ENCODE assay signal across 29 mouse cellular contexts in genomic region chr7:19635074-19635827, GRCm38 (mm10). TPM values are rescaled to one million over a fixed set of nuclear protein-coding genes. Genes with fewer than 3 reads are reported as not detected.
"Had no signal": no experiment of that assay in that cellular context is flagged by ENCODE, and none has a peak within 500 bp of the region (broad histone marks: within the 10 kb centered on the region; RNA-seq: fewer than 3 reads in every experiment).

No protein-coding gene starts in this region.

- H3K27ac ChIP-seq: limb, embryonic 12.5 days; limb, embryonic 15.5 days; macrophage; midbrain, embryonic 12.5 days; midbrain, embryonic 15.5 days; neural tube, embryonic 12.5 days; neural tube, embryonic 15.5 days; stomach, postnatal 0 days had no signal

- H3K4me3 ChIP-seq: limb, embryonic 12.5 days; limb, embryonic 15.5 days; midbrain, embryonic 12.5 days; midbrain, embryonic 15.5 days; neural tube, embryonic 12.5 days; neural tube, embryonic 15.5 days had no signal

- H3K4me1 ChIP-seq: limb, embryonic 12.5 days; limb, embryonic 15.5 days; midbrain, embryonic 12.5 days; midbrain, embryonic 15.5 days; neural tube, embryonic 12.5 days; neural tube, embryonic 15.5 days had no signal

- H3K27me3 ChIP-seq: limb, embryonic 12.5 days; limb, embryonic 15.5 days; midbrain, embryonic 12.5 days; midbrain, embryonic 15.5 days; neural tube, embryonic 12.5 days; neural tube, embryonic 15.5 days had no signal

- DNase-seq: kidney, adult 9 months; kidney, postnatal 14 days; kidney, postnatal 4 days; left cerebral cortex, postnatal 4 days; lung, adult 2 months; right cerebral cortex, adult 18-20 months; right cerebral cortex, postnatal 14 days; right cerebral cortex, postnatal 4 days; spleen, adult 18-20 months; thymus, adult 2 months; thymus, postnatal 14 days; thymus, postnatal 4 days had no signal

RNA-seq across cellular contexts. Expression of gene Apoc2, which starts 42.5 kb away (rescaled TPM):
- total RNA-seq: layer of hippocampus, adult 18-20 months; layer of hippocampus, postnatal 14 days; left cerebral cortex, adult 8-10 months; left cerebral cortex, postnatal 14 days; left cerebral cortex, postnatal 4 days had no signal
- polyA plus RNA-seq: limb, embryonic 12.5 days; midbrain, embryonic 12.5 days; midbrain, embryonic 15.5 days had no signal

RNA-seq across cellular contexts. Expression of gene Gm44805, which starts 46.0 kb away (rescaled TPM):
- total RNA-seq: layer of hippocampus, adult 18-20 months; layer of hippocampus, postnatal 14 days; left cerebral cortex, adult 8-10 months; left cerebral cortex, postnatal 14 days; left cerebral cortex, postnatal 4 days; megakaryocyte, adult 5-6 weeks had no signal
- polyA plus RNA-seq: kidney, embryonic 16.5 days; limb, embryonic 12.5 days; limb, embryonic 15.5 days; liver, embryonic 11.5 days; lung, adult 2 months; lung, embryonic 16.5 days; macrophage; midbrain, embryonic 12.5 days; midbrain, embryonic 15.5 days; neural tube, embryonic 12.5 days; neural tube, embryonic 15.5 days; stomach, embryonic 14.5 days; stomach, postnatal 0 days; thymus, adult 2 months had no signal
